Mouse (Mus musculus): ENCODE data around the gene Smyd3.

Smyd3 gene

GRCm38 (mm10) chr1:179516941-179517712 is 714 bp downstream of the Smyd3 start:
- DNase-seq: peak; percentile 21

DNA sequence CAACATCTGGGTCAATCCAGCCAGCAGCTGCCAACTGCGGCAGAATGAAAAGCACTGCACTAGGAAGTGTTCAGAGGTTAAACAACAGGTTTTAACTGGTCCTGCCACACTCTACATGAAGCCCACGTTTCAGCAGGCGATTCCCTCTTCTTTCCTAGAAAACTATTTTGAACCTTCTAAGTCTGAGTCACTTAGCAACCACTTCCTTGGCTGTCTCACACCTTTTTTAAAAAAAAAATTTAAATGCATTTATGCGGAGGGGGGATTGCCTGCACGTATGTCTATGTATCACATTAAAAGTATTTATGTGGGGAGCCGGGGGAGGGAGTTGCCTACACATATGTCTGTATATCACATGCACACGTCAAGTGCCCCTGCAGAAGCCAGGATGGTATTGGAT is 5.9 kb downstream of the Smyd3 start:
- no peak for DNase-seq

DNA sequence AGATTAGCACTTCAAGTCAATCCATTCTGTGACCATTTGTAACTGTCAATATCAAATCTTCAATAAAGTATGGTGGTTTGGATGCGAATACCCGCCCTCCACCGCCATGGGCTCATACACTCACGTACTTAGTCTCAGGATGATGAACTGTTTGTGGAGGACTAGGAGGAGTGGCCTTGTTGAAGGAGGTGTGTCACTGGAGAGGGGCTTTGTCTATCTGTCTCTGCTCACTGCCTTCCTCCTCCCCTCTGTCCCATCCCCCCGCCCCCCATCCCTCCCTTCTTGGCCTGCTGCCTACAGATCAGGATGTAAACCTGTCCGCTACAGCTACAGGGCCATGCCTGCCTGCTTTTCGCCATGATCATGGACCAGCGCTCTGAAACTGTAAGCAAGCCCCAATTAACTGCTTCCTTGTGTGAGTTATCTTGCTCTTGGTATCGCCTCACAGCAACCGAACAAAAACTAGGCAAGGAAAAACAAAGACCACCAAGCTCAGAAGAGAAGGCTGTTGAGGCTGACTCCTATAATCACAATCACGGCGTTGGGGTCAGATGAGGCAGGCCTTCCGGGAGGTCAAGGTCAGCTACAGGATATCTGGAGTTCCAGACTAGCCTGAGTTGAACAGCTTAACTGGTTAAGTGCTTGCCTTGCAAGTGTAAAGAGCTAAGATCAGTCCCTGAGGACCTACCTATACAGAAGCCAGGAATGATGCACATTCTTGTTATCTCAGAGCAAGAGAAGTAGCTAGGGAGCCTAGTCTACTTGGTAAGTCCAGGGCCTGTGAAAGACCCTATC is 7.1 kb downstream of the Smyd3 start:
- DNase-seq: no peak

DNA sequence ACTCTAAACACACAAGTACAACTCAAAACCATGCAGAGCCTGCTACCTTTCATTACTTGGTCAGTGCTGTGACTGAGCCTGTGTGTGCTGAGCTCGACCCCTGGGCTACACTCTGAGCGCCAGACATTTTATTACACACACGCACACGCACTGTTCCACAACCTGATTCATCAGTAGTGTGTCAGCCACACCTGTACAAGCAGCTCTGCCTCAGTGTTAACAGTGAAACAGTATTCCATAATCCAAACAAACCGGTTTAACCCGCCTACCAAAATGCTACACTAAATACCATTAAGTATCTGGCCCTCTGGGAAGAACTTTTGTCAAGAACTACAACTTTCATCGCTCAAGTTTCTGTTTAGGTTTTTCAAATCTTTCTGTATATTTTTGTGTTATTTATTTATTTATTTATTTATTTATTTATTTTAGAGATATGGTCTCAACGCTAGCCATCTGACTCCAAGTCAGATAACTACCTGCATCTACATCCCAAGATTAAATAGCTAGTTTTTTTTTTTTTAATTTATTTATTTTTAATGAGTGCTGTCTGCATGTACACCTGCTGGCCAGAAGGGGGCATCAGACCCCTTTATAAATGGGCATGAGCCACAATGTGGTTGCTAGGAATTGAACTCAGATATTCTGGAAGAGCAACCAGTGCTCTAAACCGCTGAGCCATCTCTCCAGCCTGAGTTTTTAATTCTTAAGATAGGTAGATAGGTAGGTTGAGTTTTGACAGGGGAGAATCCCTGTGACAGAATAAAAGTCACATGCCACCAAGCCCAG is 11.1 kb downstream of the Smyd3 start:
- peak; percentile 39 for DNase-seq

DNA sequence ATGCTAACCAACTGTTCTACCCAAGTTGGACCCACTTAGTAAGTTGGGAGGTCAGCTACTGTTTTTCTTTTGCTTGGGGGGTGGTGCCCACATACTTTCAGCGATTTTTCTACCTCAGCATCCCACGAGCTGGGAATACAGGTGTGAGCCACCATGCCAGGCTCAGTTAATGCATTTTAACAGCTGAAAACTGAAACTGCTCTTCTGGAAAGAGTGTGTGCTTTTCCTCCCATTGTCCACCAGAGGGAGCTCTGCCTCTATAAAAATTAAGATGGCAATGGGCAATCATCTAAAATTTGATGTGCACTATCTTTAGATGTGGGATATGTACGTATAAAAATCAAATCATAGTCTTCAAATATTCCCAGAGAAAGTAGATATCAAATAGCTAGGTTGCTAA is 15.3 kb downstream of the Smyd3 start:
- DNase-seq: no peak

GRCm38 (mm10) chr1:179499257-179499656 is 18.6 kb downstream of the Smyd3 start:
- DNase-seq: no peak

DNA sequence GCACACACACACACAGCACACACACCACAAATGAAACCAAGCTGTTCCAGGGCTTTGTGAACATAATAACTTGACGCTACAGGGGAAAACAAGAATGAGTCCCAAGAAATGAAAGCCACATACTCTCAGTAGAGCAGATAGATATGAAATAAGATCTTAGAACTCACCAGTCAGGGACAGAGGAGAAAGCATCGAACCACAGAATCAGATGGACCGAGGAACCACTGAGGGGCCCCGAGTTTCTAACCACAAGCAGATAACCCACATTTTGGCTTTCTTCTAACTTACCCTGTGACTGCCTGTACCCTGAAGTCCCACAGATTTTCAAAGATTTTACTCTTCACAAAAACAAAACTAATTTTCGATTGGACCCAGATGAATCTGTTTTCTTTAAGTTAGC is 24.9 kb downstream of the Smyd3 start:
- no peak for DNase-seq

- no peak for DNase-seq
These were observed 29.3 kb downstream of the Smyd3 start for GRCm38 (mm10) chr1:179488520-179488919.

- DNase-seq: no peak
These were observed 29.9 kb downstream of the Smyd3 start for GRCm38 (mm10) chr1:179487990-179488389.

DNA sequence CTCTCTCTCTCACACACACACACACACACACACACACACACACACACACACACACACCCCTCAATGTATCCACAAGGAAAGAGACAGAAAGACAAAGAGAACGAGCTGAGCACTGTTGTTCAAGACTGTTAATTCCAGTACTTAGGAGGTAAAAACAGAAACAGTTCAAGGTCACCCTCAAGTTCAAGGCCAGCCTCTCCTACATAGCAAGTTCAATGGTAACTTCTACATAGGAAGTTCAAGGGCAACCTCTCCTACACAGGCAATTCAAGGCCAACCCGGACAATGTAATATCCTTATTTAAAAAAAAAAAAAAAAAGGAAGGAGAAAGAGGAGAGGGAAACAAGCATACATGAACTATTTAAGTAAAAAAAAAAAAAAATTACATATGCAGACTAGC is 30.6 kb downstream of the Smyd3 start:
- DNase-seq: no peak

GRCm38 (mm10) chr1:179485784-179486540 is 31.9 kb downstream of the Smyd3 start:
- DNase-seq: no peak

- DNase-seq: no peak
These were observed 37.0 kb downstream of the Smyd3 start for GRCm38 (mm10) chr1:179480862-179481261.

GRCm38 (mm10) chr1:179477157-179477902 is 40.5 kb downstream of the Smyd3 start:
- peak; percentile 59 for DNase-seq

DNA sequence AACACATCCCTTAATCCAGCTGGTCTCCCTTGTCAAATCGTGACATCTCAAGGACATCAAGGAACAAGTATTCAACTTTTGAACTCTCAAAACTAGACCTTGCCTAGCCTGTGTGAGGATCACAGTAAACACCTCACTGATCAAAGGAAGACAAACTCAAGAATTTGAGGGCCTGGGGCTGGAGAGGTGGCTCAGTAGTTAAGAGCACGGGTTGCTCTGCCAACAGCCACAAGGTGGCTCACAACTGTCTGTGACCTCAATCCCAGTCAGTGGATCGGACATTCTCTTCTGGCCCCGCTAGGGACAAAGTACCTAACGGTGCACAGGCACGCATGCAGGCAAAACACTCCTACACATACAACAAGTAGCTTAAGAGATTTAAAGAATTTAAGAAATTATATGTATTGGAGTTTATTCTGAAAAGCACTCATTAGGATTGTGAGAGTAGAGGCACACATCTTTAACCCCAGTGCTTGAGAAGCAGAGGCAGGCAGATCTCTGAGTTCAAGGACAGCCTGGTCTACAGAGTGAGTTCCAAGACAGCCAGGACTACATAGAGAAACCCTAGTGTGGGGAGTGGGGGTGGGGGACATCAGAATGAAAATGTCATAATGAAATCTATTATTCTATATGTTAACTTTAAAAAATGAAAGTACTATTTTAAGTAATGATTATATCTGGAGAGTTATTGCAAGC is 41.2 kb downstream of the Smyd3 start:
- no peak for DNase-seq

DNA sequence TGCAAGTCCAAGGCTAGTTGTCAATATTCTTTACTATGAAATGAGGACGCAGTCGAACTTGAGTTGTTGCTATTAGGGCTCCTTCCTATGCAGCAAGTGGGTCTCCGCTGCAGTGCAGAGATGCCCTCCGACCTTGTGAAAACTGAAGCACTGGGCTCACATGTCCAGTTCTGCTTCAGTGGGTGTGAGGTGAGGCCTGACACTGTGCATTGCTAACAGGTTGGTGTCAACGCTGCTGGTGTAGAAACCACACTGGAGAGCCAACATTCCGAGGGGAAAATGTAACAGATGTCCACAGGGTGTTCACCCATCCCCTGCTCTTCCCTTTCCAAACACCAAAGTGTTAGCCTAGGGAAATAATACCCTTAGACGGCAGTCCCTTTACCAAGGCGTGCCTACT is 43.1 kb downstream of the Smyd3 start:
- DNase-seq: no peak

DNA sequence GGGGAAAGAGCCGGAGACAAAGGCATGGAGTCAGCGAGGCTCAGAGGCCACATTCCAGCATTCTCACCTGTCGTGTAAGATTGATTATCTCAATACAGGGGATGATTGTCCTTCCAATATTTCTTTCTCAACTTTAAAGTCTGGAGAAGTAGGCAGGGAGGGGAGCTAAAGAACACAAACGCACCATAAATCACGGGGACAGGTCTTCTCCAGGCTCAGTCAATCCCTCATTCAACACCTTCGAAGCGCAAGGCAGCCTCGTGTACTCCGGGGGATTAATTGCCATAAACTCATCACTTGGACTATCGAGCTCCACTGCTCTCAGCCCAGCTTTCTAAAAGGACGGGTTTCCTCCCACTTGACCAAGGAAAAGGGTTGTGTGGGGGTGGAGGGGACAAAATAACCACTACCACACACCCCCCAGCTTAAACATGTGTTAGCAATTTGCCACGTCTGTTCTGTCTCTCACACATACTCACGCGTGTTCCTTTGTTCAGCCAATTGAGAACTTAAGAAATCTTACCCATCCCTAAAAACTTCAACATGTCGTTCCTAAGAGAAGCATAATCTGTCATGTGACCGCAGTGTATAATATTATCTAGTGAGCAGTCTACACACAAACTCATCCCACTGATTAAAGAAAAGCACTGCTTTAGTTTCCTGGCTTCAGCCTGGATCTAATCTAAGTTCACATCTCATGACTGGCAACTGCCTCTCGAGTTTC is 43.8 kb downstream of the Smyd3 start:
- DNase-seq: no peak

- DNase-seq: no peak
These were observed 49.9 kb downstream of the Smyd3 start for GRCm38 (mm10) chr1:179467970-179468369.

- no peak for DNase-seq
These were observed 55.5 kb downstream of the Smyd3 start for GRCm38 (mm10) chr1:179462376-179462775.

DNA sequence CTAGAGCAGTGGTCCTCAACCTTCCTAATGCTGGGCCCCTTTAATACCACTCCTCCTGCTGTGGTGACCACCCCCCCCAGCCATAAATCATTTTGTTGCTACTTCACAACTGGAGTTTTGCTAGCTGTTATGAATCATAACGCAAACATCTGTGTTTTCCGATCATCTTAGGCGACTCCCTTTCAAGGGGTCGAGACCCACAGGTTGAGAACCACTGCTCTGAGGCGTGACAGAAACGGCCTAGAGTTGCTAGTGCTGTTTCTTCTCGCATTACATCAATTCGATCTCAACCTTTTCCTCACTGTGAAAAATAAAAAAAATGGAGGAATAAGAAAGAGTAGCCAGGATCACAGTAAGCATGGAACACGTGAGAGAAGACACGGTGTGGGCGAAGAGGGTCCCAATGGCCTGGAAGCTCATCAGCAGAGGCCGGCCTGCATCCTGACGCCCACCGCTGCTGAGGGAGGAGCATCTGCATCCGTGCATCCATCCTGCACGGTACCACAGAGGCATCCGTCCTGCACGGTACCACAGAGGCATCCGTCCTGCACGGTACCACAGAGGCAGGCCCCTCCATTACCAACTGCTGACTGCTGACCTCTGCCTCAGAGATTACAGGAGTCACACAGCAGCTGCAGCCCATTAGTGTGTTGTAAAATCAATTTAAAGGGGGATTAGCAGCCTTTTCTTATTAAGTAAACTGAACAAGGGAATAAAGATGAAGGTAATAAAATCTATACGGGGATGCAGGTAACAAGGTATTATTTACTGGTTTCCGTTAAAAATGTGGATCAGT is 56.6 kb downstream of the Smyd3 start:
- DNase-seq: no peak

- DNase-seq: no peak
These were observed 58.9 kb downstream of the Smyd3 start for GRCm38 (mm10) chr1:179458987-179459368.
